Mouse (Mus musculus) layer of hippocampus, adult 9-11 months (tissue): ENCODE results near the gene Akr1c21.
"Not testable (repeated sequence)": the region's sequence is repeated elsewhere in the genome, so short reads cannot be mapped to it uniquely, and the experiment has no call there.

Experiments used
- DNase-seq: peaks from one replicate; pipeline ENCODE4 v3.0.0; 2022

The Akr1c21 gene

GRCm38 (mm10) chr13:4573871-4574270 is at the start of gene Akr1c21:
Gene Akr1c21, plus strand, starts transcription at chr13:4574075.
- no peak for DNase-seq

- DNase-seq, result no peak
These were observed 14.7 kb upstream of the Akr1c21 start for GRCm38 (mm10) chr13:4559143-4559542.

- DNase-seq, result no peak
These were observed 13.4 kb upstream of the Akr1c21 start for GRCm38 (mm10) chr13:4560500-4560899.

DNA sequence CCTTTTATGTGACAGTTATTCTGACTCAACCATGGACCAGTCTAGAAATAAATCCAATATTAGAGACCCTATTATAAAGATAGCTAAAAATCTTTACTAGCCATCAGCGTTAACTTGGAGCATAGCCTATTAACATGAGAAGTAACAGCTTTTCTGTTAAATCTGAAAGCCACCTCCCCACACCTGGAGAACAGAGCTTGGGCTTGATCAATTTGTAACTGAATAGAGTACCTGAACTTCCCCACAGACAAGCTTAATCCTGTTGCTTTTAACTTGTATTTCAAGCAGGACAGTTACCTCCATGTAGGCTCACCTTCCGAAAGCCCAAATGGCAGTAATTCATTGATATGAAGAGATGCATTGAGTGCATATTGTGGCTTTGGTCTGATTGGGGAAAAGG is 7.9 kb upstream of the Akr1c21 start:
- no peak for DNase-seq

DNA sequence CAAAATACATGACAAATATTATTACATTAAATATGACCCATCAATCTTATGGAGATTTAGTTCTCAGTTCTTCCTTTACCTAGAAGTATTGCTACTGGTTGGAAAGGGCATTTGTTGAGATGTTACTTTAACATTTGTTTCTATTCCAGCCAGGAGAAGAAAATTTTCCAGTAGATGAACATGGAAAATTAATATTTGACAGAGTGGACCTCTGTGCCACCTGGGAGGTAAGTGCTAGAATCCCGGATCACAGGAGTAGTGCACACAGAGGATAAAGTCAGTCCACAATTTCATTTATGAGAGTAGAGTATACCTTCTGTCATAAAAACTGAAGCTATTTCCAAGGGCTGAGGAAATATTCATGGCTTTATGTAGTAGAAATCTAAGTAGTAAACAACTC is 3.0 kb downstream of the Akr1c21 start:
- no peak for DNase-seq

GRCm38 (mm10) chr13:4603431-4603830 is 29.6 kb downstream of the Akr1c21 start:
- not testable (repeated sequence) for DNase-seq

- no peak for DNase-seq
These were observed 32.9 kb downstream of the Akr1c21 start for GRCm38 (mm10) chr13:4606821-4607220.

DNA sequence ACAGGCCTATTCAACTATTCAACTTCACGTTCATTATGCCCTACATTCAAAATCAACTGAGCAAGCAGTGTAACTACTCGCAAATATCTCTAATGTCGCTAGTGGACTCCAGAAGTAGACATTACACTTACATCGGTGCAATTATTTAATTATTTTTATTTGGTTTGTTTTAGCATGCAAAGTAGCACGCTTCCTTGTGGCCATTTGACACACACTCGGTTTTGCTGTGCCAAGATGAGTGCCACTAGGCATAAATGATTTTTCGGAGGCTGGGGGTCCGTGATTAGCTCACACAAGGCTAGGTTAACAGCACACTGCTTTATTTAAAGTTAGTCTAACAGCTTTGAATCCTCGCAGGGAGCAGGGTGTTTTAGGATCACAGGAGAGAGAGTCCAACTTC is 34.7 kb downstream of the Akr1c21 start:
- no peak for DNase-seq

DNA sequence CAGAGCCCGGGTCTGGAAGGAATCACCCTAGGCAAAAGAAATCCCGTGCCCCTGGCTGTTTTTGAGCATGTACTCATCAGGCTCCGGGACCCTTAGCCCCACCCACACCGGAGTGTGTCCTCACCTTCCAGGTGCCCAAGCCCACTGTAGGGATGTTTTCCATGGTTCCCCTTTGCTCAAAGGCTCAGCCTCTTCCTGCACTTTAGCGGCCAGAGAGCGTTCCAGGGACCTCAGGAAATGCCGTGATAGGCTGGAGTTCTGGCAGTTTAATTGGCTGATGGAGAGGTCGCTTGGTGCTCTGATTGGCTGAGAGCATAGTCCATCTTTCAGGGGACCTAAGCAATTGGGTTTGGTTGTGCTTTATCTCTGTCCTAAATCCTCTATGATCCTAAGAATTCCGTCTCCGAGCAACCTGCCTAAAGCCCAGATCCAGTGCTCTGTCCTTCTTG is 35.1 kb downstream of the Akr1c21 start, which contains the start of gene Akr1e1:
Akr1e1 (minus strand) TSS at position 214 of the 449 bp plus-strand sequence.
- DNase-seq, result peak; percentile 96

DNA sequence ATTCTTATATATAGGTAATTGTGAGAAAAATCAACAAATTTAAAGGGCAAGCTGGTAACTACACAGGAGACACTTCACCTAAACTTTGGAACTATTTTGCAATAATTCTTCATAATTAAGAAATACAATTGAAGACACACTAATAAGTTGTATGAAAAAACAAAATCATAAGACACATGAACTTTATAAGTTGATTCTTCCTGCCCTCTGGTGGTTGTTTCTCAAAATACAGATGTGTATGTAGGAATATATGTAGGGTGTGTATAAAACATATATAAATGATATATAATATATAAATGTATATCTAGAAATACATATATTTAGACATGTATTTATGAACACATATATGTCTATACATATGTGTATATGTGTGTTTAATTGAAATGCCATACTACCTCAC is 37.0 kb downstream of the Akr1c21 start:
- no peak for DNase-seq
